Mouse (Mus musculus): ENCODE measurements at regions not wholly inside any gene's neighbourhood (a gene's known extent, or its start where the extent isn't known, plus 50 kb on each side); places are given as distances from the start of the nearest gene placed in this dataset.

- H3K9ac ChIP-seq: no peak overlapping the region
- no peaks in the 10 kb centered on the region for H3K9me3 ChIP-seq (replicated peaks)
- H3K4me3 ChIP-seq (replicated peaks): no peak overlapping the region
- H3K36me3 ChIP-seq: no peaks in the 10 kb centered on the region
- WGBS (ENCODE audit: insufficient replicate concordance): 68% methylated on average over 2 of the region's 2 CpGs
- H3K4me2 ChIP-seq: no peak overlapping the region
- no peaks in the 10 kb centered on the region for H3K27me3 ChIP-seq
- no peaks in the 10 kb centered on the region for H3K4me1 ChIP-seq (replicated peaks)
- no peak for ATAC-seq (ENCODE audit: low read depth)
- no peak for DNase-seq
- no peak overlapping the region for H3K27ac ChIP-seq
These were observed 466.2 kb upstream of the Tnp1 start for GRCm38 (mm10) chr1:73481956-73482355.

- no peaks in the 10 kb centered on the region for H3K9me3 ChIP-seq (replicated peaks)
- no peak overlapping the region for H3K4me3 ChIP-seq (replicated peaks)
- H3K27me3 ChIP-seq: no peaks in the 10 kb centered on the region
- no peak overlapping the region for H3K27ac ChIP-seq
- no peak overlapping the region for H3K4me2 ChIP-seq
- H3K9ac ChIP-seq: no peak overlapping the region
- H3K4me1 ChIP-seq (replicated peaks): no peaks in the 10 kb centered on the region
- whole genome bisulfite sequencing (ENCODE audit: insufficient replicate concordance): 35% methylated on average over 4 of the region's 4 CpGs
- DNase-seq (no peak), ATAC-seq (ENCODE audit: low read depth) (no peak)
- no peaks in the 10 kb centered on the region for H3K36me3 ChIP-seq
These were observed 463.7 kb upstream of the Tnp1 start for GRCm38 (mm10) chr1:73479349-73479920.

GRCm38 (mm10) chr1:73460598-73460997 lies 444.9 kb upstream of the Tnp1 start:
- ATAC-seq (ENCODE audit: low read depth): no peak
- no peaks in the 10 kb centered on the region for H3K36me3 ChIP-seq
- no peaks in the 10 kb centered on the region for H3K4me1 ChIP-seq (replicated peaks)
- no peak for DNase-seq
- H3K27ac ChIP-seq: no peak overlapping the region
- no peak overlapping the region for H3K4me2 ChIP-seq
- H3K27me3 ChIP-seq: no peaks in the 10 kb centered on the region
- 71% methylated on average over 3 of the region's 3 CpGs for WGBS (ENCODE audit: insufficient replicate concordance)
- no peak overlapping the region for H3K9ac ChIP-seq
- H3K4me3 ChIP-seq (replicated peaks): no peak overlapping the region
- no peaks in the 10 kb centered on the region for H3K9me3 ChIP-seq (replicated peaks)

GRCm38 (mm10) chr1:73459754-73460534 lies 444.2 kb upstream of the Tnp1 start:
- Histone ChIP-seq H3K27ac (no peak overlapping the region), H3K4me3 (replicated peaks) (no peak overlapping the region), H3K9ac (no peak overlapping the region), H3K36me3 (no peaks in the 10 kb centered on the region), H3K4me1 (replicated peaks) (no peaks in the 10 kb centered on the region), H3K27me3 (no peaks in the 10 kb centered on the region), H3K4me2 (no peak overlapping the region), H3K9me3 (replicated peaks) (no peaks in the 10 kb centered on the region)
- 69% methylated on average over 13 of the region's 13 CpGs for WGBS (ENCODE audit: insufficient replicate concordance)
- ATAC-seq (ENCODE audit: low read depth) (no peak), DNase-seq (no peak)

GRCm38 (mm10) chr1:73457261-73457660 lies 441.6 kb upstream of the Tnp1 start:
- Histone ChIP-seq H3K4me3 (replicated peaks) (no peak overlapping the region), H3K4me2 (no peak overlapping the region), H3K27me3 (no peaks in the 10 kb centered on the region), H3K4me1 (replicated peaks) (no peaks in the 10 kb centered on the region), H3K9me3 (replicated peaks) (no peaks in the 10 kb centered on the region), H3K36me3 (no peaks in the 10 kb centered on the region), H3K27ac (no peak overlapping the region), H3K9ac (no peak overlapping the region)
- ATAC-seq (ENCODE audit: low read depth): no peak
- no peak for DNase-seq
- 41% methylated on average over 2 of the region's 2 CpGs for WGBS (ENCODE audit: insufficient replicate concordance)

GRCm38 (mm10) chr1:73456359-73457062 lies 440.8 kb upstream of the Tnp1 start:
- no peak overlapping the region for H3K4me2 ChIP-seq
- H3K27ac ChIP-seq: no peak overlapping the region
- ATAC-seq (ENCODE audit: low read depth): no peak

GRCm38 (mm10) chr1:73444216-73444890 lies 428.6 kb upstream of the Tnp1 start:
- no peak overlapping the region for H3K9ac ChIP-seq
- H3K9me3 ChIP-seq (replicated peaks): no peaks in the 10 kb centered on the region
- H3K27me3 ChIP-seq: no peaks in the 10 kb centered on the region
- 35% methylated on average over 6 of the region's 6 CpGs for WGBS (ENCODE audit: insufficient replicate concordance)
- no peak overlapping the region for H3K4me3 ChIP-seq (replicated peaks)
- H3K4me1 ChIP-seq (replicated peaks): no peaks in the 10 kb centered on the region
- H3K36me3 ChIP-seq: no peaks in the 10 kb centered on the region
- H3K27ac ChIP-seq: no peak overlapping the region
- H3K4me2 ChIP-seq: no peak overlapping the region
- no peak for DNase-seq
- ATAC-seq (ENCODE audit: low read depth): no peak

More at GRCm38 (mm10) chr1:73456359-73457062, 440.8 kb upstream of the Tnp1 start:
- Histone ChIP-seq H3K27me3 (no peaks in the 10 kb centered on the region), H3K4me3 (replicated peaks) (no peak overlapping the region), H3K4me1 (replicated peaks) (no peaks in the 10 kb centered on the region), H3K9me3 (replicated peaks) (no peaks in the 10 kb centered on the region), H3K36me3 (no peaks in the 10 kb centered on the region), H3K9ac (no peak overlapping the region)
- 56% methylated on average over 8 of the region's 8 CpGs for WGBS (ENCODE audit: insufficient replicate concordance)
- no peak for DNase-seq

- no peak overlapping the region for H3K4me3 ChIP-seq (replicated peaks)
- DNase-seq (no peak), ATAC-seq (ENCODE audit: low read depth) (no peak)
- H3K27ac ChIP-seq: no peak overlapping the region
- WGBS (ENCODE audit: insufficient replicate concordance): 50% methylated on average over 8 of the region's 8 CpGs
- no peaks in the 10 kb centered on the region for H3K36me3 ChIP-seq
- H3K9ac ChIP-seq: no peak overlapping the region
- no peaks in the 10 kb centered on the region for H3K9me3 ChIP-seq (replicated peaks)
- H3K27me3 ChIP-seq: no peaks in the 10 kb centered on the region
- no peak overlapping the region for H3K4me2 ChIP-seq
- H3K4me1 ChIP-seq (replicated peaks): no peaks in the 10 kb centered on the region
These were observed 422.7 kb upstream of the Tnp1 start for GRCm38 (mm10) chr1:73438385-73438784.

GRCm38 (mm10) chr1:73428101-73428500 lies 412.4 kb upstream of the Tnp1 start:
- 69% methylated on average over 4 of the region's 4 CpGs for WGBS (ENCODE audit: insufficient replicate concordance)
- Histone ChIP-seq H3K4me2 (no peak overlapping the region), H3K36me3 (no peaks in the 10 kb centered on the region), H3K4me1 (replicated peaks) (no peaks in the 10 kb centered on the region), H3K9me3 (replicated peaks) (no peaks in the 10 kb centered on the region), H3K4me3 (replicated peaks) (no peak overlapping the region), H3K27me3 (no peaks in the 10 kb centered on the region), H3K27ac (no peak overlapping the region), H3K9ac (no peak overlapping the region)
- DNase-seq (no peak), ATAC-seq (ENCODE audit: low read depth) (no peak)

- H3K27me3 ChIP-seq: no peaks in the 10 kb centered on the region
- DNase-seq (no peak), ATAC-seq (ENCODE audit: low read depth) (no peak)
- no peaks in the 10 kb centered on the region for H3K36me3 ChIP-seq
- WGBS (ENCODE audit: insufficient replicate concordance): 59% methylated on average over 7 of the region's 7 CpGs
- H3K27ac ChIP-seq: no peak overlapping the region
- no peaks in the 10 kb centered on the region for H3K4me1 ChIP-seq (replicated peaks)
- H3K9me3 ChIP-seq (replicated peaks): no peaks in the 10 kb centered on the region
- no peak overlapping the region for H3K9ac ChIP-seq
- no peak overlapping the region for H3K4me3 ChIP-seq (replicated peaks)
- no peak overlapping the region for H3K4me2 ChIP-seq
These were observed 409.3 kb upstream of the Tnp1 start for GRCm38 (mm10) chr1:73425049-73425448.

- 53% methylated on average over 2 of the region's 2 CpGs for WGBS (ENCODE audit: insufficient replicate concordance)
- Histone ChIP-seq H3K9me3 (replicated peaks) (no peaks in the 10 kb centered on the region), H3K27ac (no peak overlapping the region), H3K4me2 (no peak overlapping the region), H3K27me3 (no peaks in the 10 kb centered on the region), H3K9ac (no peak overlapping the region), H3K4me1 (replicated peaks) (no peaks in the 10 kb centered on the region), H3K4me3 (replicated peaks) (no peak overlapping the region), H3K36me3 (no peaks in the 10 kb centered on the region)
- ATAC-seq (ENCODE audit: low read depth) (no peak), DNase-seq (no peak)
These were observed 402.5 kb upstream of the Tnp1 start for GRCm38 (mm10) chr1:73418196-73418595.
